Mouse (Mus musculus): ENCODE results near the gene Tanc2.
A peak's percentile ranks its signal among the peaks of the same experiment; 100 is the strongest.

Gene Tanc2

GRCm38 (mm10) chr11:105955815-105956430 is 366.1 kb downstream of the Tanc2 start:
- DNase-seq (ENCODE audit: low spot score) = no peak

- no peak for DNase-seq (ENCODE audit: low spot score)
Measured at GRCm38 (mm10) chr11:105957501-105957900, 367.7 kb downstream of the Tanc2 start.

- DNase-seq (ENCODE audit: low spot score) = no peak
Measured at GRCm38 (mm10) chr11:105958566-105958965, 368.8 kb downstream of the Tanc2 start.

- peak; percentile 39 for DNase-seq (ENCODE audit: low spot score)
Measured at GRCm38 (mm10) chr11:105959355-105959754, 369.6 kb downstream of the Tanc2 start.

GRCm38 (mm10) chr11:105964691-105965090 is 374.9 kb downstream of the Tanc2 start:
- no peak for DNase-seq (ENCODE audit: low spot score)

- no peak for DNase-seq (ENCODE audit: low spot score)
Measured at GRCm38 (mm10) chr11:105966288-105966687, 376.5 kb downstream of the Tanc2 start.

- no peak for DNase-seq (ENCODE audit: low spot score)
Measured at GRCm38 (mm10) chr11:105967741-105968574, 378.2 kb downstream of the Tanc2 start, which contains the start of gene Ace. TSS of gene Ace (plus strand) at chr11:105967945.

- no peak for DNase-seq (ENCODE audit: low spot score)
Measured at GRCm38 (mm10) chr11:105968948-105969347, 379.2 kb downstream of the Tanc2 start.

- DNase-seq (ENCODE audit: low spot score) = no peak
Measured at GRCm38 (mm10) chr11:105969516-105969915, 379.7 kb downstream of the Tanc2 start.

- DNase-seq (ENCODE audit: low spot score) = no peak
Measured at GRCm38 (mm10) chr11:105974593-105974992, 384.8 kb downstream of the Tanc2 start.

GRCm38 (mm10) chr11:105975050-105975449 is 385.3 kb downstream of the Tanc2 start:
- no peak for DNase-seq (ENCODE audit: low spot score)

GRCm38 (mm10) chr11:105975636-105976035 is 385.9 kb downstream of the Tanc2 start:
- DNase-seq (ENCODE audit: low spot score) = no peak

- DNase-seq (ENCODE audit: low spot score) = no peak
Measured at GRCm38 (mm10) chr11:105978232-105978631, 388.4 kb downstream of the Tanc2 start.

- DNase-seq (ENCODE audit: low spot score) = no peak
Measured at GRCm38 (mm10) chr11:105978634-105979033, 388.8 kb downstream of the Tanc2 start.

All from layer of hippocampus, adult 11-12 months (tissue).